Mouse (Mus musculus) CH12F3 (cell line): ENCODE results near the gene Zfyve19.

ENCODE experiments used
- in situ Hi-C: fragments of 300-500 bp; cut with MboI; formaldehyde crosslinking; loops from 2 replicates; pipeline ENCODE4 v1.14.3; 2020; ENCODE audit warnings: low sequenced_read_pairs

The Zfyve19 gene

GRCm38 (mm10) chr2:119194140-119194539 lies 14.3 kb upstream of the Zfyve19 start:
- in situ Hi-C loops, result loop anchor here (25.0 kb wide), 1 partner anchor 557 kb away; no protein-coding TSS in a partner anchor

- in situ Hi-C loops, result loop anchor here (25.0 kb wide), 1 partner anchor 559 kb away; no protein-coding TSS in a partner anchor
Observed at GRCm38 (mm10) chr2:119196316-119197108, 11.9 kb upstream of the Zfyve19 start.

GRCm38 (mm10) chr2:119197493-119197892 lies 10.9 kb upstream of the Zfyve19 start:
- in situ Hi-C loops, result loop anchor here (25.0 kb wide), 1 partner anchor 560 kb away; no protein-coding TSS in a partner anchor

DNA sequence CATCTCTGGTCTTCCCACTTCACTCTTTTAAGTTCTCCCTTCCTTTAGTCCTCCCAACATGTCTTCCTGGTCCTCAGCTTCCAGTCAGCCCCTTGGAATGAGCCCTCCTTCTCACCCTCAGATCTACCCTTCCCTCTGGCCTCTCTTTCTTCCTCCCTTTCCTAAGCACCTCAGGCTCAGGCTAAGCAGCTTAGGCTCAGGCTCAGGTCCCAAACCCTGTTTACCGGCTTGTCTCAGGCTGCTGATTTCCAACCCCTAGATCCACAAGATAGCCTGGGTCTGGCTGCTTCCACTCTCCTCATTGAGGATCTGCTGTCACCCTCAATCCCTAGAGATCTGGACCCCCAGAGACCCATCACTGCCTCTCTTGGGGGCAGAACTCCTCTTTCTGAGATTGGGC lies 10.4 kb upstream of the Zfyve19 start:
- in situ Hi-C loops, result loop anchor here (25.0 kb wide), 1 partner anchor 561 kb away; no protein-coding TSS in a partner anchor

DNA sequence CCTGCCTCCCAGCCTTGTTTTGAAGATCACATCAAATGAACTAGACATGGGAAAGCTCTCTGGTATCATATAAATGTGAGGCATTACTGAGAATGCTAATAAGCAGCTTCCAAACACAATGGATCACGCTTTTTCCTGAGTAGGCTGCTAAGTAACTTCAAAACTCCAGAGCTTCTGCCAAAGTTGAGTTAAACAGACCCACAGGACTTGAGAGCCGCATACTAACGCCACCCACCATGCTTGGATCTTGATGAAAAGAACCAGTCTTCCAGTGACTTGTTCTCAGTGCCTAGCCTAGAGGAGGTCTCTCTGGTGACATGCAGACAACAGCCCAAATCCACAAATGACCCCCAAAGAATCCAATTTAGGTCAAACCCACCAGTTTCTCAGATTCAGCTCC lies 9.5 kb upstream of the Zfyve19 start:
- in situ Hi-C loops, result loop anchor here (25.0 kb wide), 1 partner anchor 562 kb away; no protein-coding TSS in a partner anchor

- in situ Hi-C loops, result no loop called here
Observed at GRCm38 (mm10) chr2:119202914-119203453, 5.4 kb upstream of the Zfyve19 start.

- in situ Hi-C loops, result no loop called here
Observed at GRCm38 (mm10) chr2:119203871-119204460, 4.5 kb upstream of the Zfyve19 start.

DNA sequence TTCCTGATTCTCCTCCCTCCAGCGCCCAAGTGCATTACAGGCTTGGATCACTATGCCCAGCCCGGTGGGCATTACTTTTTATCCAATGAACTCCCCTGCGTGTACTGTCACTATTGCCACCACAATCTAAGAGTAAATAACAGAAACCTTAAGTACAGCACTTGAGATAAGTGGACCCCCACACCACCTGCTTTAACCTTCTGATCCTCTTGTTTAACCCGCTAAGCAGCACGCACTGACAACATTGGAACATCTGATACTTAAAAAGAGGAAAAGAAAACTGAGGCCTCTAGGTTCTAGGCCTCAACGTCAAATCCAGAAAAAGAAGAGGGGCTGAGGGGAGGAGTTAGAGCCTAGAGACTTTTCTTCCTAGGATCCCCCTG lies 465 bp upstream of the Zfyve19 start:
- in situ Hi-C loops, result no loop called here

DNA sequence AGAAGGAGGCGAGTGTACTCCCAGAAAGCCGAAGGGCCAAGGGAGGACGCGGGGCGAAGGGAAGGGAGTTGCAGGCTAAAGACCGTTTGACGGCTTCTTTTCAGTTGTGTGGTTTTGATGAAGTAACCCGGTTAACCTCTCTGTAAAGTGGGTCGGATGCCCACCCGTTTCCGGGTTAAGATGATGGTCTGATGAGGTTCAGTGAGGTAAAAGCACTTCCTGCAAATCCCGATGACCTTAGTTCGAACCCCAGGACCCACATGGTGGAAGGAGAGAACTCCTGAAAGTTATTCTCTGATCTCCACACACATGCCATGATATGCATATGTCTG lies 725 bp downstream of the Zfyve19 start:
- in situ Hi-C loops, result no loop called here

- in situ Hi-C loops, result no loop called here
Observed at GRCm38 (mm10) chr2:119229775-119230704, 21.6 kb downstream of the Zfyve19 start, which contains the start of gene Ppp1r14d. Gene Ppp1r14d (minus strand): TSS chr2:119229906.

- in situ Hi-C loops, result no loop called here
Observed at GRCm38 (mm10) chr2:119236682-119237209, 28.3 kb downstream of the Zfyve19 start.

DNA sequence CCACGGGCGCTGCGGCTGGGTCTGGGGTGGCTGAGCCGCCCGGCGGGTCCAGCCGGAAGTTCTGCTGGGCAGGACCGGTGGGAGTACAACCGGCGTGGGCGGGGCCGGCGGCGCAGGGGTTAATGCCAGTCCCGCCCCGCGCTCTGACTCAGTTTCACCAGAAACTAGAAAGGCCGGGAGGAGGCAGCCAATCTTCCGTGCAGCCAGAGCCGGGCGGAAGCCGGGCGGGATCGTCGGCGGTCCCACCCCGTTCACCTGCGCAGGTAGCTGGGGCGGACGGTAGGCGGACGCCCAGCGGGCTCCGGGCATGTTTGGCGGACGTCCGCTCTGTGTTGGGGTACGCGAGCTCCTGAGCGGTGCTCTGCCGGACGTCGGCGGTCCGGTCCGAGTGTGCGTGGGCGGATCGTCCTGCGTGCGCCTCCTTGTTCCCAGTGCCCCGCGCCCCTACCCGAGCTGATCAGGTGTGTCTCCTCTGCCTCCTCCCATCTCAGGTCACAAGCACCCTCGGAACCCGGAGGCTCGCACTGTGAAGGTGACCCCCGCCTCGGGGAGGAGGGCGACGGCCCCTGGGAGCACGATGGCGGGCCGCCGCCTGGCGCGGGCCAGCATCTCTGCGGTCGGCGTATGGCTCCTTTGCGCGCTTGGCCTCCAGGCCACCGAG lies 28.9 kb downstream of the Zfyve19 start, which contains the start of gene Spint1:
Gene Spint1 (plus strand): TSS at position 153 of the 661 bp plus-strand sequence.
- in situ Hi-C loops, result no loop called here

- in situ Hi-C loops, result no loop called here
Observed at GRCm38 (mm10) chr2:119237871-119238220, 29.4 kb downstream of the Zfyve19 start.

- in situ Hi-C loops, result no loop called here
Observed at GRCm38 (mm10) chr2:119238671-119239070, 30.3 kb downstream of the Zfyve19 start.

DNA sequence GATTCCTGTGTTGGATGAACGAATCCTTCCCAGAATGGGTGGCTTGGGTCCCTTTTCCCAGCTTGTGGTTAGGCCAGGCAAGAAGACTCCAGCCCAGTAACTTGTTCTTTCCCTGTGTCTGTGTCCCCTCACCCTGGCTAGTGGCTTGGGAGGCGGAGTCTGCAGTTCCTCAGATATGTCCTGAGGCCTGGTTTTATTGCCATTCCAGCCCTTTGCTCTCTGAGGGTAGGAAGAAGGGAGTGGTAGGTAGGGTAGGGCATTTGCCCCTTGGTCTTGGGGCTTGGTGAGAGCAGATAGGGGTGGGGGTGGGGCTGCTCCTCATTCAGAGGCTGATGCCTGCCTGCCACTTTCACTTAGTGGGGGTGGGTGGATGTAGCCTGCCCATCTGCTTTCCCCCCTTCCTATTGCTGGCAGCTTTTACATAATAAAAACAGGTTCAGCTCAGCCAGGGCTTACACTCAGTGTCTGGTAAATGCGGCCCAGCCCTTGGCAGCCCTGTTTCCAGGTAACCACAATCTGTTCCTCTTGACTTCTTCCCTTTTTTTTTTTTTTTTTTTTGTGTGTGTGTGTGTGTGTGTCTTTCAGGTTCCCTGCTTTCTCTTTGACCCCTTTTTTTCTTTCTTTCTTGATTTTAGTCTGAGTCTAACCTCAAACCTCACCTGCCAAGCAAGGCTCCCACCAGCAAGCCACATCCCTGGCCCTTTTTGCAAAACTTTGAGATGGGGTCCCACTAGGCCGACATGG lies 31.8 kb downstream of the Zfyve19 start:
- in situ Hi-C loops, result no loop called here

DNA sequence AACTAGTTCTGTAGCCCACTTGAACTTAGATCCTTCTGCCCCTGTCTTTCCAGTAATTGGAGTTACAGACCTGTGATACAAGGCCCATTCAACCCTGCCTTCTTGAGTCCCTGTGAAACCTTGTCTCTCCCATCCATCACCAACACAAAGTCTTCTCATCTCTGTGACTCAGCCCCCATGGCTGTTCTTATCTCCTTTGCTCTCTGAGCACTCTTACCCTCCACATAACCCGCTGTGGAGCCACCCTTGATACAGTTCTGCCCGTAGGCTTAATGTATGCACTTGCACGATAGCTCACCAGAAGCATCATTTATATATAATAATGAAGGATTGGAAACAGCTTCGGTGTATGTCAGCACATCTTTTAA lies 32.4 kb downstream of the Zfyve19 start:
- in situ Hi-C loops, result no loop called here

DNA sequence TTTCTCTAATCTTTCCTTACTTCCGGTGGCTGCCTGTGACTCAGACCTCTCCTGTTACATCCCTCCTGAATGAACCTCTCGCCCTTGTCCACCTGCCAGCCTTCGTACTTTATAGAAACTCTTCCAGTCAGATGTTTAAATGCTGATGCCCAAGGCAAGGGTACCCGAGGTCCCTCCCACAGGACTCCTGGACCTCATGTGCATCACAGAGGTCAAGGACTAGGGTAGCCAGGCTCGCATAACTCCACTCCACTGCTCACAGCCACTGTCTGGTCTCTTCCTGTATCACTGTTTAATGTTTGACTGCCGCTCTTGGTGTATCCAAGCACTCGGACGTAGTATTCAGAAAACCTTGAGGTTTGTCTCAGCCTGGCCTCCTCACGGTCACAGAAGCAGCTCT lies 34.1 kb downstream of the Zfyve19 start:
- in situ Hi-C loops, result no loop called here

DNA sequence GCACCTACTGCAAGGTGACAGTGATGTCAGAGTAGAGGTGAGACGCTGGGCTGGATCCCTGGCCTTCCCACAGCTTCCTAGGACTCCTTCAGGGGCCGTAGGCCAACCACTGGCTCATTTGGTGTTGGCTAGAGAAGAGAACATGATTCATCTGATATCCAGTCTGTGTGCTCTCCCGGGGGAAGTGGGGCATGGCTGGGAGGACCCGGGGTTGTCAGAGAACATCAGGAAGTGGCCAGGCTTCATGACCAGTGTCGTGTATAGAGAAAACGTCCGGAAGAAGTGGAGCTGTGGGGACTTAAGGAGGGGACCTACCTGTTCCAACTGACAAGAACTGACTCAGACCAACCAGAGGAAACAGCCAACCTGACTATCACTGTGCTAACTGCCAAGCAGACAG lies 36.8 kb downstream of the Zfyve19 start:
- in situ Hi-C loops, result no loop called here

- in situ Hi-C loops, result no loop called here
Observed at GRCm38 (mm10) chr2:119247904-119248303, 39.5 kb downstream of the Zfyve19 start.
